Mouse (Mus musculus): ENCODE measurements around the gene Ugt1a8. TPM values are rescaled to one million over a fixed set of nuclear protein-coding genes. Genes with fewer than 3 reads are reported as not detected.

Ugt1a8 gene
- polyA plus RNA-seq, 1 experiment from 2014 or later, result not detected

GRCm38 (mm10) chr1:88261706-88262105 lies 174.1 kb downstream of the Ugt1a8 start:
- WGBS, result 90% methylated on average over 7 of the region's 7 CpGs
- Histone ChIP-seq H3K4me2 (replicated peaks) (no peak overlapping the region), H3K4me1 (no peaks in the 10 kb centered on the region), H3K4me3 (no peak overlapping the region), H3K27ac (replicated peaks) (no peak overlapping the region), H3K9ac (replicated peaks) (no peak overlapping the region), H3K27me3 (no peaks in the 10 kb centered on the region), H3K36me3 (peaks cover 65% of the 10 kb centered on the region), H3K9me3 (0 out of 2 replicates have a peak, but pooled peaks cover 5% of the 10 kb centered on the region)
- no peak for ATAC-seq (replicated peaks)

GRCm38 (mm10) chr1:88262255-88262654 lies 174.6 kb downstream of the Ugt1a8 start:
- Histone ChIP-seq H3K27me3 (no peaks in the 10 kb centered on the region), H3K27ac (replicated peaks) (no peak overlapping the region)
- WGBS, result 85% methylated on average over 4 of the region's 4 CpGs

GRCm38 (mm10) chr1:88262961-88263360 lies 175.3 kb downstream of the Ugt1a8 start:
- Histone ChIP-seq H3K4me2 (replicated peaks) (no peak overlapping the region), H3K27me3 (no peaks in the 10 kb centered on the region), H3K27ac (replicated peaks) (no peak overlapping the region), H3K9me3 (no peaks in the 10 kb centered on the region), H3K4me3 (no peak overlapping the region), H3K4me1 (no peaks in the 10 kb centered on the region), H3K9ac (replicated peaks) (no peak overlapping the region), H3K36me3 (peaks cover 78% of the 10 kb centered on the region)
- 75% methylated on average over 6 of the region's 6 CpGs for WGBS
- no peak for ATAC-seq (replicated peaks)

More at GRCm38 (mm10) chr1:88262255-88262654, 174.6 kb downstream of the Ugt1a8 start:
- Histone ChIP-seq H3K36me3 (peaks cover 71% of the 10 kb centered on the region), H3K9me3 (0 out of 2 replicates have a peak, but pooled peaks cover 5% of the 10 kb centered on the region), H3K4me2 (replicated peaks) (no peak overlapping the region), H3K9ac (replicated peaks) (no peak overlapping the region), H3K4me1 (no peaks in the 10 kb centered on the region), H3K4me3 (no peak overlapping the region)
- ATAC-seq (replicated peaks), result no peak

- ATAC-seq (replicated peaks), result no peak
Measured at GRCm38 (mm10) chr1:88263778-88264177, 176.2 kb downstream of the Ugt1a8 start.

GRCm38 (mm10) chr1:88264237-88264868 lies 176.7 kb downstream of the Ugt1a8 start:
- H3K27ac ChIP-seq (replicated peaks), result no peak overlapping the region
- H3K36me3 ChIP-seq, result peaks cover 92% of the 10 kb centered on the region
- no peak overlapping the region for H3K9ac ChIP-seq (replicated peaks)
- no peak for ATAC-seq (replicated peaks)
- 92% methylated on average over 7 of the region's 7 CpGs for WGBS
- H3K9me3 ChIP-seq, result no peaks in the 10 kb centered on the region
- H3K4me1 ChIP-seq, result no peaks in the 10 kb centered on the region
- no peak overlapping the region for H3K4me3 ChIP-seq
- H3K4me2 ChIP-seq (replicated peaks), result no peak overlapping the region
- no peaks in the 10 kb centered on the region for H3K27me3 ChIP-seq

More at GRCm38 (mm10) chr1:88263778-88264177, 176.2 kb downstream of the Ugt1a8 start:
- no peak overlapping the region for H3K9ac ChIP-seq (replicated peaks)
- no peaks in the 10 kb centered on the region for H3K4me1 ChIP-seq
- H3K27me3 ChIP-seq, result no peaks in the 10 kb centered on the region
- H3K36me3 ChIP-seq, result peaks cover 86% of the 10 kb centered on the region
- no peaks in the 10 kb centered on the region for H3K9me3 ChIP-seq
- no peak overlapping the region for H3K4me2 ChIP-seq (replicated peaks)
- WGBS, result 91% methylated on average over 5 of the region's 5 CpGs
- no peak overlapping the region for H3K27ac ChIP-seq (replicated peaks)
- no peak overlapping the region for H3K4me3 ChIP-seq

- Histone ChIP-seq H3K27ac (replicated peaks) (no peak overlapping the region), H3K9ac (replicated peaks) (no peak overlapping the region), H3K4me3 (no peak overlapping the region), H3K4me1 (no peaks in the 10 kb centered on the region), H3K4me2 (replicated peaks) (no peak overlapping the region), H3K36me3 (peaks cover 93% of the 10 kb centered on the region), H3K9me3 (no peaks in the 10 kb centered on the region), H3K27me3 (no peaks in the 10 kb centered on the region)
- no peak for ATAC-seq (replicated peaks)
- WGBS, result 78% methylated on average over 4 of the region's 4 CpGs
Measured at GRCm38 (mm10) chr1:88264869-88265240, 177.2 kb downstream of the Ugt1a8 start.

GRCm38 (mm10) chr1:88266123-88266522 lies 178.5 kb downstream of the Ugt1a8 start:
- WGBS, result 90% methylated on average over 13 of the region's 13 CpGs
- ATAC-seq (replicated peaks), result no peak
- Histone ChIP-seq H3K9me3 (no peaks in the 10 kb centered on the region), H3K36me3 (peaks cover 88% of the 10 kb centered on the region), H3K4me3 (no peak overlapping the region), H3K4me2 (replicated peaks) (no peak overlapping the region), H3K9ac (replicated peaks) (no peak overlapping the region), H3K4me1 (no peaks in the 10 kb centered on the region), H3K27ac (replicated peaks) (no peak overlapping the region), H3K27me3 (no peaks in the 10 kb centered on the region)

GRCm38 (mm10) chr1:88267489-88267888 lies 179.9 kb downstream of the Ugt1a8 start:
- no peak overlapping the region for H3K4me2 ChIP-seq (replicated peaks)
- H3K9me3 ChIP-seq, result no peaks in the 10 kb centered on the region
- H3K4me3 ChIP-seq, result no peak overlapping the region
- 94% methylated on average over 6 of the region's 6 CpGs for WGBS
- ATAC-seq (replicated peaks), result no peak
- H3K9ac ChIP-seq (replicated peaks), result no peak overlapping the region
- H3K4me1 ChIP-seq, result no peaks in the 10 kb centered on the region
- H3K27me3 ChIP-seq, result no peaks in the 10 kb centered on the region
- H3K36me3 ChIP-seq, result peaks cover 81% of the 10 kb centered on the region
- no peak overlapping the region for H3K27ac ChIP-seq (replicated peaks)

- Histone ChIP-seq H3K4me2 (replicated peaks) (no peak overlapping the region), H3K27ac (replicated peaks) (no peak overlapping the region), H3K4me3 (no peak overlapping the region), H3K36me3 (peaks cover 80% of the 10 kb centered on the region), H3K4me1 (no peaks in the 10 kb centered on the region), H3K9ac (replicated peaks) (no peak overlapping the region), H3K9me3 (no peaks in the 10 kb centered on the region), H3K27me3 (no peaks in the 10 kb centered on the region)
- WGBS, result 89% methylated on average over 6 of the region's 6 CpGs
- no peak for ATAC-seq (replicated peaks)
Measured at GRCm38 (mm10) chr1:88268070-88268469, 180.5 kb downstream of the Ugt1a8 start.

Other genes with a start within 250 kb of the Ugt1a8 start
- gene Dgkd, start 234.5 kb upstream of the Ugt1a8 start, polyA plus RNA-seq (2015; fragmentation: Nextera tagmentation; extraction: Ambion mirVana), result 47.1 and 50.2 TPM in 2 replicates
- 26.7 and 27.2 TPM in 2 replicates for gene Usp40, start 79.3 kb upstream of the Ugt1a8 start, polyA plus RNA-seq (2015; fragmentation: Nextera tagmentation; extraction: Ambion mirVana)
- gene Ugt1a10, start 32.4 kb upstream of the Ugt1a8 start, polyA plus RNA-seq (2015; fragmentation: Nextera tagmentation; extraction: Ambion mirVana), result not detected in 2 replicates
- 0.15 TPM in 1 of 2 replicates, not detected in the other for gene Ugt1a9, start 17.0 kb upstream of the Ugt1a8 start, polyA plus RNA-seq (2015; fragmentation: Nextera tagmentation; extraction: Ambion mirVana)
- 0.60 and 1.1 TPM in 2 replicates for gene Ugt1a7c, start 7.2 kb downstream of the Ugt1a8 start, polyA plus RNA-seq (2015; fragmentation: Nextera tagmentation; extraction: Ambion mirVana)
- 2.1 and 2.3 TPM in 2 replicates for gene Ugt1a6b, start 15.4 kb downstream of the Ugt1a8 start, polyA plus RNA-seq (2015; fragmentation: Nextera tagmentation; extraction: Ambion mirVana)
- 2.3 and 4.4 TPM in 2 replicates for gene Ugt1a6a, start 47.0 kb downstream of the Ugt1a8 start, polyA plus RNA-seq (2015; fragmentation: Nextera tagmentation; extraction: Ambion mirVana)
- gene Ugt1a5, start 78.2 kb downstream of the Ugt1a8 start, polyA plus RNA-seq (2015; fragmentation: Nextera tagmentation; extraction: Ambion mirVana), result not detected in 2 replicates
- not detected in 2 replicates for gene Ugt1a2, start 112.8 kb downstream of the Ugt1a8 start, polyA plus RNA-seq (2015; fragmentation: Nextera tagmentation; extraction: Ambion mirVana)
- 13.7 TPM in 2 replicates for gene Dnajb3, start 118.0 kb downstream of the Ugt1a8 start, polyA plus RNA-seq (2015; fragmentation: Nextera tagmentation; extraction: Ambion mirVana)
- gene Ugt1a1, start 124.1 kb downstream of the Ugt1a8 start, polyA plus RNA-seq (2015; fragmentation: Nextera tagmentation; extraction: Ambion mirVana), result not detected in 2 replicates
- gene Mroh2a, start 139.2 kb downstream of the Ugt1a8 start, polyA plus RNA-seq (2015; fragmentation: Nextera tagmentation; extraction: Ambion mirVana), result 0.73 and 0.88 TPM in 2 replicates
- gene Hjurp, start 189.8 kb downstream of the Ugt1a8 start, polyA plus RNA-seq (2015; fragmentation: Nextera tagmentation; extraction: Ambion mirVana), result 115 and 118 TPM in 2 replicates
- 0.06 and 0.11 TPM in 2 replicates for gene Trpm8, start 189.8 kb downstream of the Ugt1a8 start, polyA plus RNA-seq (2015; fragmentation: Nextera tagmentation; extraction: Ambion mirVana)